Mouse (Mus musculus) erythroblast, embryonic 14.5 days (primary cell): ENCODE measurements around the gene Cops8.

Experiments used
- GATA1 ChIP-seq: IDR thresholded peaks from 2 replicates; pipeline ENCODE4 v1.6.1; 2012; ENCODE audit warnings: low read length, inconsistent platforms, mixed read lengths
- TAL1 ChIP-seq: IDR thresholded peaks from 3 replicates; pipeline ENCODE4 v1.6.1; 2012; ENCODE audit warnings: low read length, inconsistent platforms, mixed read lengths

GRCm38 (mm10) chr1:90633415-90634030 is 30.7 kb downstream of the Cops8 start:
- TF ChIP-seq GATA1 = no peak
- no peak for TF ChIP-seq TAL1
